Mouse (Mus musculus) naive thymus-derived CD4-positive, alpha-beta T cell, adult 2 months (primary cell): ENCODE measurements around the gene Guf1.
A peak's percentile ranks its signal among the peaks of the same experiment; 100 is the strongest.

Source experiments
- DNase-seq: peaks from one replicate; pipeline ENCODE4 v3.0.0-alpha.2; 2011; ENCODE audit warnings: low read depth

Gene Guf1

DNA sequence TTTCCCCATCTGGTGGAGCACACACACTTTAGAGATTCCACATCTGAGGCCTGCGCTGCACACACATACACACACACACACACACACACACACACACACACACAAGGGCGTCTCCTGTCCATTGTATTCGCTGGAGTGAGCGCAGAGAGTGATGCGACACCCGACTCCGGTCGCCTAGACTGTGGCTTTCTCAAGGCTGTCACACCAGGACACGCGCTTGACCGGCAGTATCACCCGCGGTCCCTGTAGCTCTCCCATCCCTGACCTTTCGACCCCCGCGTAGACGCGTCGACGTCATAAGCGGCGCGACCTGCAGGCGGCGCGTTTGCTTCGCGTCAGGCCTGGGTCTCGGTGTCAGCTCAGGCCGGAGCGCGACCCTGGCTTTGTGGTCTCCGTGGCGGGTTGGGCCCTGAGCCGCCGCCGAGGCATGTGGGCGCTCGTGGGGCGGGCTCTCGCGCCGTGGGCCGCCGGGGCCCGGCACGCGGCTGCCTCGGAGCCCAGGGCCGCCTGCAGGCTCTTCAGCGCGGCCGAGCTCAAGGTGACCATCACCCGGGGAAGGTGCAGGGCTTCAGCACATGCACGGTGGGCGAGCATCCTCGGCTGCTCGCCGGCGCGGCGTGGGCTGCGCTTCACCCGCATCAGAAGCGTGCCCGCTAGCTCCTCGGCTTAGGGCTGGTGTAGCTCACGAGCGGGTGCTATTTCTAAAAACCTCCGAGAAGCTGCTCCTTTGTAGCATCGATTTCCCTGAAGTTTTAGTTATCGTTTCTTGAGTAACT is at the start of gene Guf1:
Gene Guf1 (plus strand): TSS at position 296 of the 776 bp plus-strand sequence.
- peak; percentile 94 for DNase-seq

GRCm38 (mm10) chr5:69507045-69507444 is 49.7 kb upstream of the Guf1 start:
- DNase-seq, result no peak

GRCm38 (mm10) chr5:69511631-69512030 is 45.1 kb upstream of the Guf1 start:
- no peak for DNase-seq

GRCm38 (mm10) chr5:69512203-69512602 is 44.5 kb upstream of the Guf1 start:
- no peak for DNase-seq

DNA sequence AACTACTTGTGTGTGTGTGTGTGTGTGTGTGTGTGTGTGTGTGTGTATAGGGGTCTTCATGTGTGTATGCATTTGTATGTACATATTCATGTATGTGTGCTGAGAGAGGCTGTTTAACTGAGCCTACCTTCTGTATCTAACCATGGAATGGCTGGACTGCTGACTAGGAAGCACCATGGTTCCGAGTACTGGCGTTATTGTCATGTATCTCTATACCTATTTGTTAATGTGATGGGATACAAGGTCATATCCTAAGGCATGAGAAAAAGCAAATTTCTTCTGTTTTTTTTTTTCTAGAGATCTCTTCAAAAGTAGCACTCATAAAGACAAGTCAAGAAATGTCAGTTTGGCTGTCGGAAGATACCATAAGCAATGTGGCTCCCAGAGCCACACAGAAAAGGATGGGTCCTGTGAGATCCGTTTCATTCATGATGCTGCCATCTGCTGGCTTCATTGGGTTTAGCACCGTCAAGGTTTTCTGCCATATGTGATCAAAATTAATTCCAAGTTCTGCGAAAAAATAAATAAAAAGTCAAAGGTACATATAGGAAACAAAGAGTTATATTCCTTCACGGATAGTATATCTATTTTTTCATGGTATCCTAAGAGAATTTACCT is 36.0 kb upstream of the Guf1 start:
- DNase-seq, result peak; percentile 63

DNA sequence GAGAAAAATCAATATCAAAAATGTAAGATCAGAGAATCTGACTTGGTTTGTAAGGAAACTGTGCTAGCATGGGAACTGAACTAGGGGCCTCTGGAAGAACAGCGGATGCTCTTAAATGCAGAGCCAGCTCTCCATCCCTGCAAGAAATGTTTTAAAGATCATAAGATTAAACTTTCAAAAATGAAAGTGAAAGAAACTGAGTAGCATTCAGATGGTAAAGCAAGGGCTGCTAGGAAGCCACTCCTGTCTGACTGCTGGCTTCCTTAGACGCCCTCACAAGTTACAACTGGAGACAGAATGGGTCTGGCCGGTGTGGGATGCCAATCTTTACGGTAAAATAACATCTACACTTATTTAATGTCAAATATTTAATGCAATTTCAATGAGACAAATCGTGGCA is 34.7 kb upstream of the Guf1 start:
- peak; percentile 32 for DNase-seq

- DNase-seq, result no peak
Observed at GRCm38 (mm10) chr5:69523944-69524343, 32.8 kb upstream of the Guf1 start.

- no peak for DNase-seq
Observed at GRCm38 (mm10) chr5:69541680-69542079, 15.0 kb upstream of the Guf1 start.

DNA sequence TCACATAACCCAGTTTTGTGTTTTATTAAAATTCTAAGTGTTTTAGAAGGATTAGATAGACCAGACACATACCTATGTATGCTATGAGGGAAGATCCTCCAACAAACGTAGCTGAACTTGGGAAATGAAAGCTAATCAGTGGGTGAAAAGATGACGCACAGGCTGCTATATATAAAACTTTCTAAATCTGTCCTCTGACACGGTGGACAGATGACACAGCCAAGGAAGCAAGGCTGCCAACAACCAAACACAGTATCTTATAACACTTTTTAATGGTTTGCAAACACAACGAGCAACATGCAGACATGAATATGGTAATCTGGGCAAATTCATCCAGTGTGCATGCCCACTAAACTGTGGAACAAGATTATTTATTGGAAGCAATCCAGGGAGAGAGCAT is 14.2 kb upstream of the Guf1 start, which contains the start of gene Yipf7:
Gene Yipf7 (minus strand): TSS at position 160 of the 400 bp plus-strand sequence.
- DNase-seq, result no peak

DNA sequence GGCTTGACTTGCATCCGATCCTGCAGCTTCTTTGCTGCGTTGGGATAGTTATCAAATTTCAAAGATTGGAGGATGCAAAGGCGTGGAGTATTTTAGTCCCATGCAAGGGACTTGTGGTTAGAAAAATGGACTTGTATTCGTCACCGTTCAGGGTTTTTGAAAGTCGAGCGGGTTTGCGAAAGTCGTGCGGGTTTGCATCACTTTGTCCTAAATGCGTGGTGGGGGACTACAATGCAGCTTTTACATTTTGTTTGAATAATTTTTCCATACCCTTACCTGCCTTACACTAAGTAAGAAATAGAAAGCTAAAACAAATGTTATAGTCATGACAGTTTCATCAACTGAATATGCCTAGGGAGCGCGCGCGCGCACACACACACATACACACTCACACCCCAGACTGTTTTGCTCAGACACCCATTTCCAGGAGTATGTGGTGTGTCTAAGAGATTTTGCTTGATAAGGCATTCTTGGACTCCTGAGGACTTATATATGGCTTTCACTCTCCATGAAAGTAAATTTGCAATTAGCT is 747 bp downstream of the Guf1 start:
- no peak for DNase-seq

- peak; percentile 87 for DNase-seq
Observed at GRCm38 (mm10) chr5:69591640-69592461, 35.1 kb downstream of the Guf1 start, which contains the start of gene Gnpda2. Gene Gnpda2, minus strand, starts transcription at chr5:69592340.

DNA sequence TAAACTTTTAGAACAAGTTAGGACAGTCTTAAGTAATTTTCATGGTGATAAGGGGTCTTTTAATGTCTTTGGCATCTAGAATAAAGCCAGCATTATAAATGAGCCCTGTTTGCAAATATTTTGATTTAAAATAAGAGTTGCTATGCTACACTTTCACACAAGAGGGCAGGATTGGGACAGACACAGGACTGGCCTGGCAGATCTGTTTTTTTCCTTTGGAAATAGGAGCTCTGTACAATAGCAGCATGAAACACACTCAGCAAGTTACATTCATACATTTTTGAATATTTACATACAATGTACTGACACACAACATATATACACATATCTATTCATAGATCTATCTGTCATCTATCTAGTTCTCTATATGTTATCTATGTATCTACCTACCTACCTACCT is 44.3 kb downstream of the Guf1 start:
- DNase-seq, result peak; percentile 15

GRCm38 (mm10) chr5:69613209-69613796 is 56.6 kb downstream of the Guf1 start:
- DNase-seq, result peak; percentile 31

DNA sequence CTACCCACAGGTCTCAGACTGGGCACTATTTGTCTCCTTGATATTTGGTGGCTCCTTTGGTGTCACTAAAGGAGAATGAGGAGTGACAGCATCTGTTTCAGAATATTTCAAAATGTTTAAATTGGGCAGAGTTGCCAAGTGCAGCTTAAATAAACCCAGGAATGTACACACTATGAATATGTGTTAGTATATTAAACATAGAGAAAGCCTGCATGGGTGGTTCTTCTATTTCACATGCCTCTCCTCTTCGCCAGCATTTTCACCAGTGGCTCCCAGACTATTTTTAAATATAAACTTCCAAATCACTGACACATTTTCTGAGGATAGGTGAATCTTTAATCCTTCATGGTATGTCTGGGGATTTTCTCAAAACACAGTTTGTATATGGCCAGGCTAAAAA is 64.2 kb downstream of the Guf1 start:
- DNase-seq, result no peak
